Mouse (Mus musculus): ENCODE results near the gene Gm13889. TPM values are rescaled to one million over a fixed set of nuclear protein-coding genes. Genes with fewer than 3 reads are reported as not detected.

Gene Gm13889
- total RNA-seq, 2 experiments from 2014 or later, result 25.3 to 29.4 TPM

Other genes starting within 250 kb of the Gm13889 start
- gene Ext2, start 134.6 kb downstream of the Gm13889 start, total RNA-seq (2021), result 10 to 100 TPM; 58.0 to 59.9 TPM
- gene Accs, start 107.3 kb downstream of the Gm13889 start, total RNA-seq (2021), result 1 to 10 TPM; 5.4 to 7.6 TPM
- under 1 TPM in 1 of 2 experiments, not detected in 1; 0.24 TPM for gene Accsl, start 88.0 kb downstream of the Gm13889 start, total RNA-seq (2021)
- gene Gm27027, start 39.2 kb upstream of the Gm13889 start, total RNA-seq (2021), result 1 to 10 TPM in 1 of 2 experiments, not detected in 1; 1.0 TPM
- gene Alkbh3, start 53.6 kb upstream of the Gm13889 start, total RNA-seq (2021), result 10 to 100 TPM; 70.0 to 78.2 TPM
- 10 to 100 TPM; 28.8 to 34.8 TPM for gene Hsd17b12, start 200.8 kb upstream of the Gm13889 start, total RNA-seq (2021)